Mouse (Mus musculus) CD8-positive naive resting alpha-beta T cell, adult 2 months (primary cell): Measurements from ENCODE around the gene Mrpl9.

Experiments used
- DNase-seq, 2 experiments: peaks; one replicate each; pipeline ENCODE4 v3.0.0; 2022; ENCODE audit warnings: low read depth in 2 of 2, low spot score in 2 of 2

Gene Mrpl9

DNA sequence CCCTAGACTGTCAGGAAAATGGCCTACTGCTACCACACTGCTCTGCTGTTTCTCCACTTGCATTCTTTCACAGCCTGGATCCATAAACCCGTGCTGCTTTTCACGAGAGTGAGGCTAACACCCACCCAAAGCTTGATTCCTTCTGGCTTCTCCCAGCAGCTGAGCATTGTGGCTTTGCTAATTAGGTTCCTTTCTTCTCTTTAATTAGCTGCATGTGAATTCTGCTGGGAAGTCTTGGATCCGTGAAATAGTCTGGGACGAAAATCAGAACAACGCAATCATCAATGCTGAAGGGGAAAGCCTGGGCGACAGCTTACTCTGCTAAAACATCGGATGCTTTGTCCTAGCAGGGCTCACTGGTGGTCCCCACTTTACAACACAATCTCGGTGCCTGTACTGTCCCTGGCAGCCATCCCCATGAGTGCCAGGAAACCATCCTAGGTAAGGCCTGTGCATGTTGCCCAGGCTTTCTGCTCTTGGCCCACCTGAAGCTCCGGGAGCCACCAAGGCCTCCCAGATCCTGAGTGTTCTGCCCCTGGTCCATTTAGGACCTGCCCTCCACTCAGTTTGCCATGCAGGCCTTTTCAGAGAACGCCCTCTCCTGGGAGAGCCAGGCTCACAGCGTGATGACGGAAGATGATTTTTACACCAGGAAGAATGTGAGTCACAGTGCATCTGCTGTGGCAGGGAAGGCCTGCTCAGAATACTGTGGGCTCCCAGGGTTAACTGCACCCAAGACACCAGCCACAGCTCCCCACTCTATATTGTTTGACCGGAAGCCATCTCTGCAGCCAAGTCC lies 22.7 kb downstream of the Mrpl9 start:
- no peak for DNase-seq

DNA sequence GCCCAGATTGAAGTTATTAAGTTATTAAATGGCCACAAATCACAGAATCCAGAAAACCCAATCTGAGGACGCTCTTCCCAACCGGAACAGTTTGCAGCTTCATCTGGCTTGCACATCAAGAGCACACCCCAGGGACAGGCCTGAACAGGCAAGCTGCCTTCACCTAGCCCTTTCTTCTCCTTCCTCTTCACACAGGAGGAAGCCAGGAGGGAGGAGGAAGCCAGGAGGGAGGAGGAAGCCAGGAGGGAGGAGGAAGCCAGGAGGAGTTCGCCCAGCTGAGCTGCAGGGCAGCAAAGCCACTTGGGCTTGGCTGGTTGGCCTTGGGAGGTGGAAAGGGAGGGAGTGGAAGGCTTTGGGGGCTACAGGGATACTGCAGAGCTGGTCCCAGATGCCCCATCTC lies 25.8 kb downstream of the Mrpl9 start:
- DNase-seq = no peak

DNA sequence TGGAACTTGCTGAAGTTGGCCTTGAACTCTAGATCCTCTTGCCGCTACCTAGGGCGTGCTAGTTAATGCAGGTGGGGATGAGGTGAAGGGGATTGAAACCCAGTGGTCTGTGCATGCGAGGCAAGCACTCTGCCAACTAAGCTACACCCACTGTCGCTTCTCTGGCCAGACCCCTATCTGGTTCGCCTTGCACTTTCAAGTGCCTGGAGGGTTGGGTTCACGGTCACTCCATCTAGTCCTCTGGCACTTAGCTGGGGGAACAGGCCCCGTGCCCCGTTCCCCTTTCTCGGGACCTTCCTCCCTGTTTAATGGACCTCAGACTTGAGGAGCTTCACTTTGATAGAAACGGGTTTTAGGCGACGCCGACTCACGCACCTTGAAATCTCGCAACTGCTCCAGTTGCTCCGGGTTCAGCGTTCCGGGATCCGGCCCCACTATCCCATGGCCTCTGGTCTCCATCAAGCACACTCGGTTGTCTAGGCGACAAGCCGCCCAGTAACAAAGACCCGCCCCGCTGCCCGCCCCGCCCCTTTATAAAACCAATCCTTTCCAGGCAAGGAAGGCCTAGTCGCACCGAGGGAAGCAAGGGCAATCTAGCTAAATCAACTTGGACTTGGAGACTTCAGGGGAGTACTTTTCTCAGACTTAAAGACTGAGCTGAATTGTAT lies 29.5 kb downstream of the Mrpl9 start:
- no peak for DNase-seq

DNA sequence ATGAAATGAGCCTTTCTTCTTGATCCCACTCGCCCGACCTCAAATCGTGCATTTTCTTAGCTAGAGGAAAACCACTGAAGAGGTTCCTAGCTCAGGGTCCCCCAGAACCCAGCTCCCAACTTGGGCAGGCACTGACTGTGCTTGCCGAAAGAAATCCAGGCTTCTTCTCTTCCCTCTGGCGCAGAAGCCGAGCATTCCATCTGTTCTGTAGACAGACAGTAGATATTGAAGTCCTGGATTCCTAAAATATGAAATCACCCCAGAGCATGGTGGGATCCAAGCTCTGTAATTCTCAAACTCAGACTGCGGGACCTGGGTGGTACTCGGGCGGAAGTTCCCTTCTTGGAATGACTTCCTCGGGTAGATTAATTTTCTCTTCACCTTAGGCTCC lies 30.0 kb downstream of the Mrpl9 start:
- no peak for DNase-seq

DNA sequence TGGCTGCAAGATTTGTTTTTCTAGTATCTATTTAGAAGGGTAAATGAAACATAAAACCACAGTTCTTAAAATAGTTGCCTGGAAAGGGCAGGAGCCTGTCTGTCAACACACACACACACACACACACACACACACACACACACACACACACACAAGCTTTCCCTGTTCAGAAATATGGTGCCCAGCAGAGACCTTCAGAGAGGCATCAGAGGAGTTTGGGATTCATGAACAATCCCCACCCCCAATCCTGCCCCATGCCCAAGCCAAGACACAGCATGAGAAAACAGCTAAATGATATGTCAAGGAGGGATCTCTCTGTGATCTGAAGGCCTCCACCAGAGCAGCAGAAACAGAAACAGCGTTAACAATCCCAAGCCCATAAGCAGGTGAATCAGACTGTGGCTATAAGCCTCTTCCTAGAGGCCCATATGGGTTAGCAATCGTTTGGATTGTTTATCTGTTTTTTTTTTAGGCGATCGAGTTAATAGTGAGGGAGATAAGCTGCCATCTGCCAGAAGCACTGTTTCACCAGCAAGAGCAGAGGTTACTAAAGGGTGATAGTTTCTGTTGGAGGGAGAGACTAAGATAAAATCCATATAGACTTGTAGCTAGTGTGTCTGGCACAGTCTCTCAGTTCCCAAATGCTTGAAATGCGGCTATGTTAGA lies 30.6 kb downstream of the Mrpl9 start:
- no peak for DNase-seq

DNA sequence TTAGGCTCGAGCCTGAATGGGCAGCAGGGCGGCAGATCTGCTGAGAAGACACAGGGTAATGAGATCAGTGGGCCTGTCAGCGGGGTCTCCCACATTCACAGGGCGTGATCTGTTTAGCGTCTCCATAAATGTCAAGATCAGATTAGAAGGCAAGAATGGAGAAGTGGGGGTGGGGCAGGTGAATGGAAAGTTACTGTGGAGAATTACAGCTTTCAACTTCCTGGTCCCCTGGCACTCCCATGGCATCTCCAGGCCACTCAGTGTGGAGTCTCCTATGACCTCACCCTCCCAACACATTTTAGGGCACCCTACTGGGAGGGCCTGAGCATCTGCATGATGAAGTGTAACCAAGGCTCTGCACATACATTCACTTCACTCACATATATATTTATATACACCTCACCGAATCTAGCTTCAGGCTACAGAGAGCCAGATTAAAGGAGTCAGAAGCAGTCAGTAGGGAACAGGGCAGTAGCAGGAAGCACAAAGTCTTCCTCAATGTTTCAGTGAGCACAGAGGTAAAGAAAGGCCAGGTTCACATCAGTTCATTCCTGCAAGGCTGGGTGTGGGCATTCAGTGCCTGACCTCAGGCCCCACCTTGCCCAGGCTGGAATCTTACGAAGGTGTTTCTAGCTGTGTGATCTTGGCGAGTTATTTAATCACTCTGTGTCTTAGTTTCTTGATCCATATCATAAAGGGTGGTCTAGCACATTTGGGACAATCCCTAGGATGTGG lies 33.4 kb downstream of the Mrpl9 start:
- no peak for DNase-seq

DNA sequence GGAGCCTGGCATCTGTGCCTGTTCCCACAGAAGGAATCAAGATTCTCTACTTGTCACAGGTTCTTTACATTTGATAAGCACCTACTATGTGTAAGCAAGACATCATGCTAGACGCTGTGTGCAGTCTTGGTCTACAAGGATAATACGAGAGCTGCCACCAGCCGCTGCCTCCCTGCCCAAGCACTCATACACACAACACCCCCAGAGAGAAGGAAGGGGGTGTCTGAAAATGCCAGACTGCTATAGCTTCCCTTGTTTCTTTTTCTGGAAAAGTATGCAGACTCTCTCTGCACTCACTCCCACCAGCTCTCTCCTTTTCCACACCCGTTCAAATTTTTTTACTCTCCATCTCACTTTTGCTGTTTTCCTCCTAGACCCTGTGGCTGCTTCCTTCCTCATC lies 34.3 kb downstream of the Mrpl9 start:
- DNase-seq = no peak

DNA sequence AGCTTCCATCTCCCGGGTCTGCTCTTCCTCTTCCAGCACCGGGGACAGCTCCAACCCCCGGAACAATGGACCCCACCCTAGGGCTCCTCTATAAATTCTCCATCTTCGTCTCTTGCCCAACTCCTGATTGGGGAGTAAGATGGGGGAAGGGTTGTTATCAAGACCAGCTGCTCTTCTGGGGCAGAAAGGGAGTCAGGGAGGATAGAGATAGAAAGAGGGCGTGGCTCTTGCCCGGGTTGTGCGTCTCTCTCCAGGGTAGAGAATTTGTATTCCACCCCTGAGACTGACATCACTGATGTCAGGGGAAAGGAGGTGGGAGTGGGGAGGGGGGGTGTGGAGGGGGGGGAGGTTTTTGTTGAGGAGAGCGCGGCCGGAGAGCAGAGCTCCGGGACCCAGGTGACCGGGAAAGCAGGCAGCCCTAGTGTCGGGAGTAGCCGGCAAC lies 34.9 kb downstream of the Mrpl9 start, which contains the start of gene Celf3:
TSS of gene Celf3 (plus strand) at position 315 of the 442 bp plus-strand sequence.
- DNase-seq = no peak

DNA sequence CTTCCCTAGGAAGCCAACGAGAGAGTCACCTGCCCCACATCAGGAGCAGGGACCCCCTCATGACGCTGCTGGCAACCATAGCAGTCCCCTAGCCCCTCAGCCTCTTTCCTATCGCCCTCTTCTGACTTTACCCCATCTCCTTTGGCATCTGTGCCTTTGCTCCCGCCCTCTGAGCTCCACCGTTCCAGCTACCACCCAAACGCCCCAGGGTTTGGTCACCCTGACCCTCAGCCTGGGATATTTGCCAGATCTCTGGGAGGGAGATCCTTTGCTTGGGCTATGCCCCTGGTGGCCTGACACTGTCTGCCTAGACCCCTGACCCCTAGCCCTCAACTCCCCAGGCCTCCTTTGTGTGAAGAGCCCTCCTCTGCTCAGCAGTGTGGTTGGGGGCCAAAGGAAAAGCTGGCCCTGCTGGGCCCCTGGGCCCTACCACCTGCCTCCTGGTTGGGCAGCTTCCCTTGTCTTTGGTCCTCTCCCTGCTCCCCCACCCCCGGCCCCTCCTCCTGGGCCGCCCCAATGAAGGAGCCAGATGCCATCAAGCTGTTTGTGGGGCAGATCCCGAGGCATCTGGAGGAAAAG lies 35.6 kb downstream of the Mrpl9 start:
- DNase-seq = no peak

DNA sequence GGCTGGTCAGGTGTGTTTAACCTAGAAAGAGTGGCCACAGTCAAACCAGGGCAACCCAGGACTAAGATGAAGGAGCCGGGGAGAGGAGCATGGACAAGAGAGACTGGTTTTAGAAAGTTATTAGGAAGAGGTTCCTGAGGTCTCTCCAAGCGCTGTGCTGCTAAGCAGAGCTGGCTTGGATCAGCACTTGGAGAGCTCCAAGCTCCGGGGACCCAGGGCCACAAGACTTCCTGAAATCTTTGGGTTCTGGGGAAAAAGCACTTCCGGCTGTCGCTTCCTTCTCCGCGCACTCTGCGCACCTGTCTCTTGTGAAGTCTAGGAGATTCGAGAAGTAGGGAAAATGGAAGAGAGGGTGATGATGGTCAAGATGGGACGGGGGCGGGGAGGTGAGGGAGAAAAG lies 36.4 kb downstream of the Mrpl9 start:
- DNase-seq = no peak

DNA sequence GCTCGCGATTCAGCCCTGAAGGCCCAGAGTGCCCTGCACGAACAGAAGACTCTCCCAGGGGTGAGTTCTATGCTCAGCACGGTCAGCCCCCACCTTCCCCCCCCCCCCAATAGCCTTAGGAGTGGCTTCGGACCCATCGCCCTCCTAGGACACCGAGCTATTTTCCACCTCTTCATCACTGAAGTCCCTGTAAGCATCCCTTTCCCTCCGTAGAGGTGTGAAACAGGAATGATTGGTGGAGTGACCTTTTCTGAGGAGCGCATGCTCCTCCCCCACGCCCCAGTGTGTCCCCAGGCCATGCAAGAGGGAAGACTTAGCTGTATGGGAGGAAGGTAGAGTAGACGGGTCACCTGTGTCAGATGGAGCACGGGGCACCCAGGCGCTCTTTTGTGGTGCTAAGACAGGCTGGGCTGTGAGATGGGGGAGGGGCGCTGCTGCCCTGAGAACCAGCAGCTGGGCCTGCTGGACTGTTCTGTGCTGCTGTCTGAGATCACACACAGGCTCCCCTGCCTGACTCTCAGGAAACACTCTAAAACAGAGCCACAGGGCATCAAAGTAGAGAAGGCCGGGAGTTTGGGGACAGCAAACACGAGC lies 37.3 kb downstream of the Mrpl9 start, which contains the start of gene Riiad1:
TSS of gene Riiad1 (minus strand) at position 51 of the 594 bp plus-strand sequence.
- no peak for DNase-seq

DNA sequence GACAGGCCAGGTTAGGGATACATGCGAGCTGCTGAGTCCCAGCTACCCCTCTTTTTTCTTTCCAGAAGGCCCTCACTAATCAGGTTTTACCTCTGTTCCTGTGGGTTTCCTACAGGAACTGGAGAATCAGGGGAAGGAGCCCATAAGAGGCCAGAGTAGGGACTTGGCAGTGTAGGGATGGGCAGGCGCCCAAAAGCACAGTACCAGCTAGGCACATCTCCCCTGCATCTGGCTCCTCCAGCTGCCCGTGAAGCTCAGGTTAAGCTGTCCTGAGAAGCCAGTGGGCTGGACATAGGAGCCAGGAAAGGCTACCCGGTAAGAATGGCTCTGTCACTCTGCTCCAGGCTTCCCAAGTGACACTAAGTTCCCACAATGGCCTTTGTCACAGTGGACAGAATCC lies 38.3 kb downstream of the Mrpl9 start:
- DNase-seq = no peak

DNA sequence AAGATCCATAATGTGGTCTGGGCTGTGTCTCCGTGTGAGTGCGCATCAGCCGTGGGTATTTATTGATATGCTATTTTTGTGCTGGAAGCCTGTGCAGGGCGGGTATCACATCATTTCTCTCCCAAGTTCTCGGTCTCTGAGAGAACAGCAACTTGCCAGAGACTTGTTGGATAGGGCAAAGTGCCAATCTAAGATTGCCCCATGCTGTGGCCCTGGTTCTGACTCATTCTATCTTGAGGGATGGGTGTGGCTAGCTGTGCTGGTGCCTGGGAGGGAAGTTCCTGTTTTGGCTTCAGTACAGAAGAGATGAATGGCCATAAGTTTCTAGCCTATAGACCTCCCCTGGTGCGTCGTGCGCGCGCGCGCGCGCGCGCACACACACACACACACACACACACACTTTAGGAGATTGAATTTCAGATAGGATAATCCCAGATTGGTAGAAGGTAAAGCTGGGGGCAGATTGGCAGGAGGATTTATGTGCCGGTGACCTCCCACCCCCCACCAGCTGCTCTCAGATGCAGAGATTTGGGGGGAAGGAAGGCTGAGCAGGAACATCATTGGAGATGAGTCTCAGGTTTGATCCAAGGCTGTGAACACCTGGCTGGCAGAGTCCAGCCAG lies 39.8 kb downstream of the Mrpl9 start:
- no peak for DNase-seq

DNA sequence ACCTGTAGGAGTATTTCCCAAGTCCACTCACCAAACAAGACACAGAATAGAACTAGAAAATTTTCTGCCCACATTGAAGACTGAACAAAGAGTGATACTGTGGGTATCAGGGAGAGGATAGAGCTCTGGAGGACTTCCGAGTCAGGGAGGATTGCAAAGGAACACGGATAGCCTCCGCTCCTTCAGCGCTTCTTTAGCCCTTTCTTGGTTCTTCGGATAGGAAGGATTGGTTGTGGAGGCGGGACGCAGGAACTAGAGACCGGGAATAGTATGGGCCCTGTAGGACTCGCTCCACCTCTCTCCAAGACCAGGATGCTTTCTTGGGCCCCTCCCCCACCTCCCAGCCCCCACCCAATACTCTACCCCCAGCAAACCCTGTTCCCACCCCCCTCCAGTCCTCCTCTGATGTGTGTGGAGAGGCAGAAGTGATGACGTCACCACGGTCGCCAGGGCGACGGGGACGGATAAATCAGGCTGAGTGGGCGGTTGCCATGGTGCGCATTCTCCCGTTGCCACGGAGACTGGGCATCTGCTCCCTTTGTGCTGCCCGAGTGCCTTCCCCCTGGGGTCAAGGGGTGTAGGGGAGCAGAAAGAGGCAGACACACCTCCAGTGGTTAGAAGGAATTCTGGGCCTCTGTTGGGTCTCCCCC lies 40.8 kb downstream of the Mrpl9 start:
- no peak for DNase-seq

DNA sequence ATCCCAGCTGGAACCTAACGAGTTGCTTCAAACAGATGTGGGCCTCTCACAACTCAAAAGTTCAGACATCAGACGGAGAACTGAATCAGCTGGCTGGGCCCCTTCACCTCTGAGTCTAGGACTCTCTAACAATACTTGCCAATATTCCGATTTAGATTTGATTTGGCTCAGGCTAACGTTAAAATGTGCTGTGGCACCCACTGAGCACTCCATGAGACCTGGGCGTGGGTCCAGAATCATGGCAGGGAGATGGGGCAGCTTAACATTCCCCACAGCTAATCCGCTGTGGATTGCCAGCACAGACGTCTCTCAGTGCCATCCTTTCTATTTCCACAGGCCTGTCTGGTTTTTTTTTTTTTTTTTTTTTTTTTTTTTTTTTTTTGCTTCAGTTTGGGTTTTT lies 42.8 kb downstream of the Mrpl9 start:
- DNase-seq = no peak

DNA sequence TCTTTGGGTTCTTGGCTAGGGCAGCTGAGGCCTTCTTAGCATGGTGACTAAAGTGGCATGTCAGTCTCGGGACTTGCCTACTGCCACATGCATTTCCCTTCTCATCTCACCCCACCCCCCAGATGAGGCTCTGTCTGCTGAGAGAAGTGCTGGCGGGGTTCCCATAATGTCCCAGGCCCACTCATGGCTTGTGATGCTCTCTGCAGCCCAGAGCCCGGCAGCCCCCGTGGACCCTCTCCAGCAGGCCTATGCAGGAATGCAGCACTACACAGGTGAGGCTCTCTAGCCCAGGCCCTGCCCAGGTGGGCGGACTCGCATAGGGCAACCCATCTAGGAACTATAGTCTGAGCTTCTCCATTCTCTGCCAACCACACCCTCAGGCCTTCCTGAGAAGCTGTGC lies 44.5 kb downstream of the Mrpl9 start:
- no peak for DNase-seq

DNA sequence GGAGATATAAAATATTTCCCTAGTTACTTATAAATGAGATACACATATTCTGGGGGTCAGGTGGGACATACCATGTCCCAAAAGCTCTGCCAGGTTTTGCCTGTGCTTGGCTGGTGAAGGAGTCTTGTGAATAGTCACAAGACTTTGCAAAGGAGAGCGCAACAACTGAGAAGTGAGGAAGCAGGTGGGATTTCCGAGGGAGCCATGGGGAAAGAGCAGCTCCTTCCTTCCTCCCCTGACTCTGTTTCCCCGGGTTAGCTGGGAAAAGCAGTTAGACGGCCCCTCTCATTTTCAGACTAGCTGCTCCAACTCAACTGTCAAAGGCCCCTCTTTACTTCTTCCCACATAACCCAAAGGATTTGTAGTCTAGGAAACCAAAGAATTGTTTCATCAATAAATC lies 54.0 kb downstream of the Mrpl9 start:
- DNase-seq = no peak
